Mouse (Mus musculus) frontal cortex, postnatal 10 days (tissue): Measurements from ENCODE around the gene Rbfox1.

ENCODE experiments used
- DNase-seq, 2 experiments: peaks; one replicate each; pipeline ENCODE4 v3.0.0; 2022; ENCODE audit warnings: low spot score in 2 of 2, mixed read lengths in 1 of 2

Gene Rbfox1

DNA sequence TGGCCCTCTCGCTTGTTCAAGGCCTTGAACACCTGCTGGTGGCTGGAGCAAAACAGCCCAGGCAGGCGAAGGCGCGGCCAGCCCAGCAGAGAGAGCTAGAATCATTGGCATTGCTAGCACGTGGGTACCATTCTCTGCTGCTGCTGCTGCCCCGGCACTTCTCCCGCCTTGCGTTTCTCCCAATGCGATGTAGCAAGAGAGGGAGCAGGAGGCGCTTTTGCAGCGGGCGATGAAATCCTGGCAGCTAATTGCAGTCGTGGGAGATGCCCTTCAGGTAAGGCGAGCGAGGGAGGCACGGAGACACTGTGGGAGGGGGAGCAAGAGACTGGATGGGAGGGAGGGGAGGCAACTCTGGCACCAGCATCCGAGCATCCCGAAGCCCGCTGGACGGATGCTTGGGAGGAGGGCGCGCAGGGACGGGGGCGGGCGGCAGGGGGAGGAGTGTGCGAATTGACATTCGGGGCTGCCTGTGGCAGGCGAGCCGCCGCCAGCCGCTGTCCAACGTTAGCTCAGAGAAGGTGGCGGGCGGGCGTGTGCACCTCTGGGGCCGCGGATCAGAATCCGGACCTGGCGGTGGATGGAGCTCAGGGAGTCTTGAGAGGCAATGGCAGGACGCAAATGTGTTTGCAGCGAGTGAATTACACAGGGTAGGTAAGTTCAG is 463.6 kb downstream of the Rbfox1 start:
- peak; percentile 55 to 57 for DNase-seq

DNA sequence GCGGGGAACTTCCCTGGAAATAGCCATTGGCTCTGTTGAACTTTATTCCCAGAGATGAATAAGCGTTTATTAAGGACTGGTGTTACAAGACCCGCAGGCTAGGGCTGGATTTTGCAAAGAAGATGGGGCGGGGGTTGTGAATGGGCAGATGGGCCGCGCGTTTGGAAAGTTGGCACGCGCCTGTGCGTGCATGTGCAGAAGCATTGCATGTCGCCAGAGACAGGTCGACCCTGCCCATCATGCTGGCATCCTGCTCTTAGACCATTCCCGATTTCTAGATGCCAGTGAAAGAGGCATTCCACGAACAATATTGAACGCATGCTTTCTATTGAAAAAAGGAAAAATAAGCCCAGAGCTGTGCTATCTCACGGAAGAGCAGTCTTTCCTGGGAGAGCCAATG is 464.2 kb downstream of the Rbfox1 start:
- peak in 1 of 2 experiments; percentile 26 for DNase-seq

DNA sequence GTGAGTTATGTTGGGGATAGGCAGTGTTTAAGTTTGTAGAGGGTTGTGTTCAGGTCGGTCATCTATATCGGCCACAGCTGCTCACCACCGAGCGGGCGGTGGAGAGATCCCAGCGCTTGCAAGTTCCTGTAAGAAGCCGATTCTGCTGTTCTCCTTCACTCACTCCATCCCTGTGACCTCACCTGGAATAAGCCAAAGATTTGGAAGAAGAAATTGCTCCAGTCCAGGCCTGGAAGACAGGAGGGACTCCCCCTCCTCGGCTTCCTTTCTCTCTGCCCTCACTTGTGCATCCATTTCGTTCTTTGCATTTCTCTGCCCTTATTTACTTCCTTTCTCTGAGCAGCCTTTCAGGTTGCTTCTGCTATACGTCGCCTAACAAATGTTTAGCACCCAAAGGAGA is 465.1 kb downstream of the Rbfox1 start:
- DNase-seq, result no peak

DNA sequence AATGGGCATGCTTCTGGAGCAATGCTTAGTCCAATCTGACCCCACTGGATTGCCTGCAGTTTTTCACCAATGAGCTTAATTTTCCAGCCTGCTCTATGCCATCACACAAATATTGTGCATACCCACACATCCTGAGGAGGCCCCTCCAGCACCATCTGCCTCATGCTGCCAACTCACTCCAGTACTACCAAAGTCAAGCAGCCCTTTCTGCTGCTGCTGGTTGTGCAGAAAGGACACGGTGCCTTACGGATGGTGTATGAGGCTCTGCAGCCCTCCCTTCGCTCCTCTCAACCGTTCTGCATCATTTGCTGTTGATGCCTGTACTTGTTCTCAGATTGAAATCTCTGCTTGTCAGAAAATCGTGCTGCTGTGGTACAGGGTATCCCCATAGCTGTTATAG is 468.0 kb downstream of the Rbfox1 start:
- DNase-seq, result no peak

DNA sequence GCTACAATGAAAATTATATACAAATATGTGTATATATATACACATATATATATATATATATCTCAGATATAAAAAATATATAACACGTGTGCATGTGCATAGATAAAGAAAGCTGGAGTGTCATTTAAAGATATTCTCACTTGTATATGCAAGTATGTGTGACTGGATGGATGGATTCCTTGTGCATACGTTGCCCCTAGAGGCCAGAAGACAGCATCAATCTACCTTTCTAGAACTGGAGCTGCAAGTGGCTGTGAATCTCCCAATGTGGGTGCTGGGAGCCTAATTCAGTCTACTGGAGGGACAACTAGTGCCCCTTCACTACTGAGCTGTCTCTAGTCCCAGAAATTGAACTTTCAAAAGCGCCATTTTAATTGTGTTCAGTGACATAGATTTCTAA is 471.8 kb downstream of the Rbfox1 start:
- DNase-seq, result no peak

DNA sequence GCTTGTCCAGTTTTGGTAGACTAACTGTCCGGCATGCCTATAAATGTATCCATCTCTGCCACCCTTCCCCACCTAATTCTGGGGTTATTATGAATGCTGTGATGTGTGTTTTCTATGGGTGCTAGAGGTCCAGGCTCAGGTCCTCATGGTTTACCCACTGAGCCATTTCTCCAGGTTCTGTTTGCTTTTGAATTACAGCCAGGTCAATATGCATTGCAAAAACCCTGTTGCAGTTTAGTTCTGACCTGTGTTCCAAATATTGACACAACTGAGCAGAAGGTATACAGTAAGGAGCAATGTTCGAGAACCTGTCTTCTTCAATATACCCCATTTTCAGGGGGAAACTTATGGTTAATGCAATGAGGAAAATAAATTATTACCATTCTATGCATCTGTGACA is 480.6 kb downstream of the Rbfox1 start:
- DNase-seq, result no peak

DNA sequence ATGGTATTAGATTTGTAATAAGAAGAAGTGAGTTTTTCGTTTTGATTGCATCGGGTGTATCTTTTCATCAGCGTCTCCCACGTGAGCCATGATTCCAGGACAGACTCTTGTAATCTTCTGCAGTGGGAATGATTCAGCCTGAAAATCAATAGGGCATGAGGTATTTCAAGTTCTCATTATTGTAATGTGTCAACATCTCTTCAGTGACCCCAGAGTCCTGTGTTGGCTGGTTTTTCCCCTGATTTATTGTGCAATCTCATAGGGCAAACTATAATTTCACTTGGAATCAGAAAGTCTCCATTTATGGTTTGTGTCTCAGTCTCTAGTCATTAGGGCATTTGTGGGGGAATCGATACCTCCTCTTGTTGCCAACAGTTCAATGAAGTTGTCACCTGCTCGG is 481.5 kb downstream of the Rbfox1 start:
- no peak for DNase-seq

DNA sequence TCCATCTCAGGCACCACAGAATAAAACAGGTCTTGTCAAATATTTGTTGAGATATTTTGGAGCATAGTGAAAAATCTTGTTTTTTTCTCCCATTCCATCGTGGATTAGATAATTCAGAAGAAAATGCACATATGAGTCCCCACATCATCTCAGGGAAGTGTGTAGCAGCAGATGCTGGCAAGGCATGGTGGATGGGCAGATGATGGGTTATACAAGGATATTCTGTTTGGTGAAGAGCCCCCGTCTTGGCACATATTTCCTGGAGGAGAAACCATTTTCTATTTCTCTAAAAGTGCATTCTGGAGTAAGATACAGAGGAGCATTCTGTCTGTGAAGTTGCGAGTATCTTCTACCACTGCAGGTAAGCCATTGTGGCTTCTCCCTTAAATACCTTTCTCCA is 495.8 kb downstream of the Rbfox1 start:
- DNase-seq, result no peak

DNA sequence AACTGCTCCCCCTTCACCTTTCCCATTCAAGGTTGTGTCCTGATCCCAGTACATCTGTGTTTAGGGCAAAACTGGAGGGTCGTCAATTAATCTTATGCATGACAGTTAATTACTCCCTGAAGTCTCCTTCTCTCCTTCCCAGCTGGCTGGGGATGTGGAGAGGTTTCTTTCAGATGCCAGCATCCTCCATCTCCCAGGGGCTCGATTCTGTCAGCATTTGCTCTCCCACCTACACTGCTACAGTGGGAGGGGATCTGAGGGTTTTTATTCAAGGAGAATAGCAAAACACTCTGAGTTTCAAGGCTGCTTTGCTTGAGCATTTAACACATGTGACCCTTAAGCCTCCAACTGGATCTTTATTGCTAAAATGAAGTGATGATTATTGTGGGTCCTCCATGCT is 496.4 kb downstream of the Rbfox1 start:
- DNase-seq, result no peak

DNA sequence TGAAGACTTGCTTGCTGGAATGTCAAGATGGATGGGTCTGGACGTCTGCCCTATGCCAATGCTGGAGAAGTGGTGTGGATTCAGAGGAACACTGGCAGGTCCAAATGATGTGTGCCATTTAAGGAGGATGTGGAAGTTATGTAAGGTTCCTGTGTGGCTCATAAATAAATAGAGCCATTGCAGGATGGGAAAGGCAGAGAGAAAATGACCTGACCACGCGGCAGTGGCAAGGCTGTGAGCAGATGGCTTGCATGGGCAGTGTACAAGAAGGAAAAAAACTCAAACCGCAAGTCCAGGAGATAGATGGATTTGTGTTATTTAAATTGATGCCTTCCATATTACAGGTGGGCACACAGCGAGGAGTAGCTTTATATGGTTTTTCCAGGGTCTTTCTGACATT is 497.6 kb downstream of the Rbfox1 start:
- DNase-seq, result no peak

DNA sequence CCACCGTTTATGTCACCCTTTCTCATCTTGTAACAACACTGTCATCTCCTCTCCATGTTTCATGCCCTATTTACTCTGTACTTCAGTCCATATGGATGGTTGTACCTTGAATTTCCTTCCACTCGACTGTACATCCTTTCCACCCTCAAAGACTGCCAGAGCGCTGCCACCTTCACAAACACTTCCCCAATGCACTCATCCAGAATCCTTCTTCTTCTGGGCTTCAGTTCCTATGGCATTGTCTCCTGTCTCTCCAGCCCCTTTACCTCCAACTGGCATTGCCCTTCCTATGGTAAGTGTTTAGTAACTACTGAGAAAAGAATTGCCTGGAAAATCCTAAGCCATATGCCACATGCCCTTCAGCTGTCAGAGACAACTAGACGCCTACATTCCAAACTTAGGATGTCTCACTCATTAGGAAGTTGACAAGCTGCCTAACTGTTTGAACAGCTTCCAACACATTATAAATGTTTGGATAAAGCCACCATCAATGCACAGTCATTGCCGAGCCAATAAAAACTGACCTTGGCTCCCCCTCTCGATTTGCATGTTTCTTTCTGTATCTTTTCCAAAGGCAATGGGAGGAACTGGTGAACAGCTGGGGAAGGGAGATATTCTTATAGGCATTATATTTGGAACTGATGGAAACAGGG is 505.2 kb downstream of the Rbfox1 start:
- DNase-seq, result no peak

DNA sequence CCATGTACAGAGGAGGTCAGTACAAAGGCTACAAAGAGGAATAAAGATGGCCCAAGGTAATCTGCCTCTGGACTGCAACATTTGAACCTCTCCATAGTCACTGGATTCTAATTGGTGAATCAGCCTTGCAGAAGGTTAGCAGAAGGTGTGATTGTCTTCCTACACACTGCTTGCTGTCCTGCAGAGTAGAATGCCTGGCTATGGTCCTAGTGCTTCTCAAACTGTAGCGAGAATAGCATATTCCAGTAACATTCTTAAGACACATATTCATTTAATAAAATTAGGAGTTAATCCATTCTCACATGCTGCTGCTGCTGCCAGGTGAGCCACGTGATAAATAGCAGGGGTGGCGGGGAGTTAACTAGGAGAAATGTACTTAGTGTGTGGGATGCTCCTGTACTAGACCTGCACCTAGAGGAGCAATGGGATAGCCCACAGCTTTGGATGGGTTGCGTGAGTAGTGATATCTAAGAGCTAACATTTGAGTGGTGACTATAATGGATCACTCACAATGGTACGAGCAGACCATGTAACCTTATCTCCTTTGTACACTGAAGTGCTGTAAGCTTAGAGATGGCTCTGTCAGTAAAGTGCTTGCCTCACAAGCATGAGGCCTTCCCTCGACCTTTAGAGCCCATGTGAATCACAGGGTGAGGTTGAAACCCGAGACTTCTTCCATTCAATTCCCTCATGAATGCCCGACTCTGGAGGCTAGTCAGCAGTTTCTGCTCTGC is 511.7 kb downstream of the Rbfox1 start:
- no peak for DNase-seq

DNA sequence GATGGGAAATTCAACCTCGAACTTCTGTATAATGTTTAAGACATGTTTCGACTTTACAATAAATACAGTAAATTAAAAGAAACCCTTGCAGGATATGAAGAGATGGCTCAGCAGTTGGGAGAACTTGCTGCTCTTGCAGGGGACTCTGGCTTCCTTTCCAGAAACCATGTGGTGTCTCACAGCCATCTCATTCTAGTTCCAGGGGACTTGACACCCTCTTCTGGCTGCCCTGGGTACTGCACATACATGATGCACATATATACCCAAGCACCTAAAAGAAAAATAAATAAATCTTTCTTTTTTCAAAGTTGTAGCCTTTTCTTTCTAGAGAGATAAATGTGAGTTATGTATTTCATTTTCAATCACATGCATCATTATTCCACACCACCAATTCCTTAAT is 512.5 kb downstream of the Rbfox1 start:
- DNase-seq, result no peak

DNA sequence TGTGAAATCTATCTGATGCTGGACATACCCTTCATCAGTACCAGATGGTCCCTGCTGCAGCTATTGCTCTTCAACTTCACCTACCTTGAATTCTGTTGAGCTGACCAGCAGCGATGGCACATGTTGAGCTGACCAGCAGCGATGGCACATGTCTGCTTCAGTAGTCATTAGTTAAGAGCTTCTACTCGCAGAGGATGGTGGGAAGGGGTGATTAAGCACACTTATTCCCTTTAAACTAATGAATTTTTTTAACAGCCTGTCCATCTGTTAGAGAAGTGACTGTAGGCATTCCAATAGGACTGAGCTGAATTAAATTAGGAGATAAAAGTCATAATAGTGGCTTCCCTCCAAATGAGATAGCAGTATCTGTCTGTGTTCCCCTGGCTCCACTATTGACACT is 517.7 kb downstream of the Rbfox1 start:
- DNase-seq, result no peak

DNA sequence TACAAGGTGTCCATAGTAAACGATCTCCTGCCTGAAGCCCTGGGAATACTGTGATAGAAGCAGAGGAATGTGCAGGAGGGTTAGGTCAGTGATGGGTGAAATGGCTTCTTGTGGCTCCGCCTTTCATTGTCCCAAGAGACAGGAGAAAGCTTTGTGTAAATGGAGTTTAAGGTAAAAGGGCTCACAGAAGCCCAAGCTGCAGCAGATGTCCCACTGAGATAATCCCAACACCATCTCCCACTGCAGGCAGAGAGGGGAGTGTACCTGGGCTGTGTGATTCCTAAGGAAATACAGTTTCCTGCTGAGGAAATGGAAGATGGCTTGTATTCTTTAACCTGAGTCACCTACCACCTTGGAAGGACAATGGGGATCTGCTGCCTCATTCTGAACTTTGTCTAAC is 529.7 kb downstream of the Rbfox1 start:
- no peak for DNase-seq

DNA sequence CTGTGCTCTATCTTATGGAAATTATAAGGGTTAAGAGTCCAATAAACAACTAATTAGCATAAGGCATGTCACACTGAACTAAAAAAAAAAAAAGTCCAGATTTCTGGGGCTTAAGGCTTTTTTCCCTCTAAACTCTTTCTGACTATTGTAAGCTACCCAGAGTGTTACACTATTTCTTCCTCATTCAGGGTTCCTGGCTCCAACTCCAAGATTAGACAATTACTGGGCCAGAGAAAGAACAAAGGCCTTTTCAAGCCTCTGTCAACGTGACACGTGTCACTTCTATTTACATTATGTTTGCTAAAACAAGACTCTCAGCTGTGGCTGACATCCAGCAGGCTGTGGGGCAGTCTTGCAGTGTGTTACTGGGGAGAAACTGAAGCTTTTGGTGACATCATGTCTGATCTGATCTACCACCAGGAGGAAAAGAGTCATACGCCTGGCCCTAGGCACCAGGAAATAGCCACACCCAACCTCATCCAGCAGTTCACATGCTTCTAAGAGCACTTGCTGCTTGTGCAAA is 536.5 kb downstream of the Rbfox1 start:
- no peak for DNase-seq

DNA sequence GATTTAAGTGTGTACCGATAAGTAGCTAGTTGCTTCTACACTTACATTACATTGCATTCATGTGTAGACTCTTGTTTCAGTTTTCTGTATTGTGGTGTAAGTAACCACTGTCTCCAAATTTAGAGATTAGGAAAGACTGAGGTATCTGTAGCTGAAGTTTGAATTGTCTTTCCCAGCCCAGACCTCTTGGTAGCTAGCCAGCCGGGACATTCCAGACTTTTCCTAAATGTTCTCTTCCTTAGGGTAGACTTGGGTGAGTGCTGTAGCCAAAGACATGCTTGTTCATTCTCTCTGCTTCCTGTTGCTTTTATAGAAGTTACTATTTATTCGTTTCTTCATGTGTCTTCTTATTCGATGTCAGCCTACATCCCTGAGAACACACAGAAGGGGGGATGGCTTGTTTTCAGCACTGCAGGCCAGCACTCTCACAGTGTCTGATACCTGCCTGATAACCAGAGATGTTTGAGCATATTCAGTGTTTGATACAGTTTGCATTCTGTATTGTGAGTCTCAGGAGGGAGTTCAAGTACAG is 538.8 kb downstream of the Rbfox1 start:
- DNase-seq, result no peak

DNA sequence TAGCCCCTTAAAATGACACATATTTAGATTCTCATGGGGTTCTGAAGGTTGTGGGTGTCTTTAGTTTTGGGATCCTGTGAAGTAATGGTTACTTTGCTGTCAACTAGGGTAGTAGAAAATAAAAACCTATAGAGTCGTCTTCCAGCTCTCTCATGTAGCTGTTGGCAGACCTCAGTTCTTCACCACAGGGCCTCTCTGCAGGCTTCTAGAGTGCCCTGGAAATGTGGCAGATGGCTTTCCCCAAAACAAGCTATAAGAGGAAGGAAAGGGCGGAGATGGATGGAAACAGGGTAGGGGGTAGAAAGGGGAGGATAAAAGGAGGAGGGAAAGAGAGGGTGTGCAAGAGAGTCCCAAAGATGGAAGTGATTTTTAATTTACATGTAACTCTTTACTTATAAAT is 539.6 kb downstream of the Rbfox1 start:
- no peak for DNase-seq

DNA sequence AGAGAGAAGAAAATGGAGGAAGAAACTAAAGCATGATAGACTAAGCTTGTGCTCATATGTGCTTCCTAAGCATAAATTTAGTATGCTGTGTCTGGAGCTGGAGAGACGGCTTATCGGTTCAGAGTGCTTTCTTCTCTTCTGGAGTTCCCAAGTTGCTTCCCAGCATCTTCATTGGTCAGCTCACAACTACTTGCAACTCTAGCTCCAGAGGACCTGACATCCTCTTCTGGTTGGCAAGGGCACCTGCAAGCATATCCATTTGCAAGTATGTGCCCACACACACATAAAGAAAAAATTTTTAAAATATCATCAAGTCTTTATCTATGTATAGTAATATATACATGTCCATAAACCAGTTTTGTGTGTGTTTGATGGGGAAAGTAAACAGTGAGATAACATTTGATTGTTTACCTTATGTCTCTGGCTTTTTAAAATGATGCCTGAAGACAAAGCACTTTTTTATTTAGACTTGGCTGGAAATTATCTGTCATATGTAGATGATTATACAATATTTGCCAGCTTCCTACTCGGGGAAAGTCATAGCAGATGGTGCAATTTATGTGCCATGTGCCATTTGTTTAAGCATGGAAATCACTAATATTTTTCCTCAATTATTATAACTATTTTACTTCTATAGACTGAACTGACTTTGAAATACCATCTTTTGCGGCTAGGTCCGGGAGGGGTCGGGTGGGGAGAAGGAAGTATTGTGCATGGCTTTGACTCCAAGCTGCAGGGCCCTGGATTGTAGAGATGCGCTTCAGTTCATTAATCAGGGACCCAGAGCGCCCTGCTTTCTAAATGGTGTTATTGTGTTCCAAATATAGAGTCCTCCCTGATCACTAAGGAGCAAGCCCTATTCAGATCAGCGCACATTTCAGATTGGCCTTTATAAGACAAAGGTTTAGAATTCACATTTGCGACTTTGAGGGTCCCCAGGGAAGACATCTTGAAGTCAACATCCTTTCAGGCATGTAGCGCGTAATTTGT is 542.4 kb downstream of the Rbfox1 start:
- DNase-seq, result no peak

DNA sequence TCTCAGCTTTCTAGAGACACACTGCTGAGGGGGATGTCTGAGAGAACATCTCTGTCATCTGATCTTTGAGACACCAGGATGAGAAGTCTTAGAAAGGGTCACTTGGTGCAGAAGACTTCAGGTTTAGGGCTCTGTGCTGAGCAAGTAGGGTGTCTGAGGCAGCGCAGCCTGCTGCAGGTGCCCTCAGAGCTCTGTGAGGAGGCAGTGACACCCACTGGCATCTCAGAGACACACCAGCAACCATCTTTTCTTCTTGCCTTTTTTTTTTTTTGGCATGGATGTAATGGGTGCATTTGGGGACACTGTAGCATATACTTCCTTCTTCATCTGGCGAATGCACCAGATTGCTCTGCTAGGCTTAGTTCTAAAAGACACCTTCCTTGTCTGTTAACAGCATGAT is 545.8 kb downstream of the Rbfox1 start:
- DNase-seq, result peak; percentile 23 to 31

DNA sequence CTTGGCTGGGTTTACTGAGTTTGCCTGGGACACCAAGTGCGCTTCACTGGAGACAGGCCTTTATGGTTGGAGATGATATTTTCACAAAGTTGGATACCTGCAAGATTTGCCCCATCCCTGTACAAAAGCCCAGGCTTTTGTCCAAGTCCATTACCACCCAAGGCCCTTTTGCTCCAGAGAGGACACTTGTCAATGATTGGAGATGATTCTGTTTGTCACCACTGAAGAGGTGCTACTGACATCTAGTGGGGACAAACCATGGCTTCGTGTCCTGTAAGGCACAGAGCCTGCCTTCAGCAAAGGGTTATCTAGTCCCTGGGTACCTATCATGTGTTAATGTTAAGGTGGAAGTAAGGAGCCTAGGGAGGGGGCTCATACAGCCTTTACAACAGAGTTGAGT is 551.3 kb downstream of the Rbfox1 start:
- no peak for DNase-seq
